Mouse (Mus musculus) right cerebral cortex, postnatal 36 days (tissue): Measurements from ENCODE around the gene Olfr220.
A peak's percentile ranks its signal among the peaks of the same experiment; 100 is the strongest.

Source experiments
- DNase-seq, 2 experiments: peaks; one replicate each; pipeline ENCODE4 v3.0.0; 2022; ENCODE audit warnings: low spot score in 2 of 2, mixed read lengths in 1 of 2

Gene Olfr220

DNA sequence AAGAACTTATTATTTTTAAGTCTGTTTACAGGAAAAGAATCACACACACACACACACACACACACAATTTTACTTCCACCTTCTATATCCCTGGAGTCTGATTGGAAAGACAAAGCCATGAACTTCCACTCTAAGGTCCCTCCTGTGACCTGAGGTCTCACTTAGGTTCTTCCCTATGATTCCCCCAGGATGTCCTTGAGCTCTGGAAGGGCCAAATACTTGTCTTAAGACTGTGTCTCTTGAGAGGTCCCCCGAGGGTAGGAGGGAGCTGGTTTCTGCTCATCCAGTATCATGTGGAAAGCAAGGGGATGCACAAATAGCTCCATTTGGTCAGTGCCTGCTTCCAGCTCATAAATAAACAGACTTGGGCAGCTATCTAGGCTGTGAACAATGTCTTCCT is at the start of gene Olfr220:
Olfr220 (plus strand) TSS at position 301 of the 400 bp plus-strand sequence.
- no peak for DNase-seq

DNA sequence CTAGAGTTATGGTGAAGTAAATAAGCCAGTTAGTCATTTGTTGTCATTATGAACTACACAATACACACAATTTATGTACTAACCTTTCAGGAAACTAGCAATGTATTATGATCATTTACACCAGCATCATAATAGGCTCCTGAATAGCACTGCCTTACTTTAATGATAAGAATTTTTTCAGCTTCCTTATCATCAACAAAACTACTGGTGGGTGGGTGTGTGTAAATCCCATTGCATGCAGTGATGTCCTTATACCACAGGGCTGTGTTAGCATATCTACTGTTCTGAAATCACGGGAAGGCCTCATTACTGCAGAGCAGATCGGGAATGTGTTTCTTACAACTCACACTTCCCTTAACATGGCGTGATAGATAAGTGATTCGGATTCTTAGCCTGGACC is 18.9 kb upstream of the Olfr220 start:
- DNase-seq = no peak

DNA sequence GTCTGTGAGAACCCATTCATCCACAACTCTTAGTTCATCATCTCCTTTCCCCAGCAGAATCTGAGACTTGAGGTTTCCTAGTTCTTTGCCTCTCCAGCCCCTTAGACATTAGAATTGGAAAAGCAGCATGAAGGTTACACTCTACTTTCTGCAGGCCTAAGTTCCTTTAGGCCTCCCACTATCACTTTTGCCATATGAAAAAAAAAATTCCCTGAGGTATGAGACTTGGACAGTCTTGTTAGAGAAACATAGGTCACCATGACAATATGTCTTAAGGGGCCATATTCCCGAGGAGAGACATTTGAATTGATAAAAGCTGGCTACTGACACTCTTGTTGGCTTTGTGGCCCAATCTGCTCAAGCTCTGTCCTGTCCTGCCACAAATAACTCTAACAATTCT is 18.1 kb upstream of the Olfr220 start, which contains the start of gene Olfr414:
Olfr414 (plus strand) TSS at position 301 of the 400 bp plus-strand sequence.
- no peak for DNase-seq

DNA sequence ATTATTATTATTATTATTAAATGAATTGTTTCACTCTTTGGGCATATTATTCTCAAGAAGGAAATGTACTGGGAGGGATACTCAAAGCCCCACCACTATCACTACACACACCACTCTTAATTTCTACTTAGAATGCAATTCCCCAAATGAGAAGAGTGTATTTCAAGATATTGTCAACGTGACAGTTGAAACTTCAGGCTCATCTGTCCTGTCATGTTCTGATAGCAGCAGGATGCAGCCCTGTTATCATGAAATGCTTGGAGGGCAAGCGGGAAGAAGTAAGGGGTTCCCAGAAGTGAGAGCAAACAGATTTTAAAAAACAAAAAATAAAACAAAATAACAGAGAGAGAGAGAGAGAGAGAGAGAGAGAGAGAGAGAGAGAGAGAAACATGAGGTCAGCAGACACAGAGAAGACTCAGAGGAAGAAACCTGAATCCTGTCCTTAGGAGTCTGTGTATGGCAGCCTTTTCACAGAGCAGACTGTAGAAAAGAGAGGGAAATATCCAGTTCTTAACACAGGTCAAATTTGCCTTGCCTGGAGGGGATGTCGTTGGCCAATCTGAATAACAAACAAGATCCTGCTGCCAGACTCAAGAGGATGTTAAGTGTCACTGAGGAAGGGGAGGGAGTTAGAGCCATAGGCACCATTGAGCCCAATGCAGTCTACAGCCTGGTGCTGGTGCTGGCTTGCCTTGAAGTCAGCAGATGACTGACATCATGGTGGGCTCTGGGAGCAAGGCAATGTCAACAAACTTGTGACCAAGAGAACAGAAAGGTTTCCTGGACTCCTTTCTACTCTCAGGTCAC is 15.5 kb upstream of the Olfr220 start:
- DNase-seq = no peak

DNA sequence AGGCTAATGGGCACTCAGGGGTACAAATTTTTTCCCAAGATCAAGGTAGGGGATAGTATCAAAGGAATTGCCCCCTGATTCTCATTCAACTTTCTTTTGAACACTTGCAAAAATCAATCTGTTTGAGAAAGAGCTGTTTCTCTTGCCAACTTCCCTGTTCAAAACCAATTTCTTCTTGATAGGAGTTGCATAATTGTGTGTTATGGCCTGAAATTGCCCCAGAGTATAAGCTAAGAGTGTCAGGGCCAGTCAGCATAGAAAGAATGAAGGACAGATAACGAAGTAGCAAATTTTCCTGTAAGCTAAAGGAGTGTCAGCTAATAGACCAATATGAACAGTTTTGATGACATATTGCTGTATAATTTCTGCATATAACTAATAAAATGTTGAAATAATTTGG is 14.5 kb upstream of the Olfr220 start:
- no peak for DNase-seq

DNA sequence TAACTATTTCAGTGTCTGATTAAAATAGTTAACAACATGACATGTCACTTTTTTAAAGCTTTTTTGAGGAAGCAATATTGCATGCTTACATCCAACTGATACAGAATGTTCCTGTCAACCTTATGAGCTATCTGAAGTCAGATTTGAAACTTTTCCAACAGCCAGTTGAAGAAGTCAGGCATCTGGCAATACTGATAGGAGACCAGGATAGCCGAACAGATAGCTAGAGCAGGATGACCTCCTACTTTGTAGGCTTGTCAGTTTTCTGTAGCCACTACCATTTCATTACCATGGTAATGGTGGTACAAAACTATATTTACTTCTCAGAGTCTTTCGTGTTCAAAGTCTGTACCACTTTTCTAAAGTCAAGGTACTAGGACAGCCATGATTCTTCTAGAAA is 13.5 kb upstream of the Olfr220 start:
- DNase-seq = no peak

DNA sequence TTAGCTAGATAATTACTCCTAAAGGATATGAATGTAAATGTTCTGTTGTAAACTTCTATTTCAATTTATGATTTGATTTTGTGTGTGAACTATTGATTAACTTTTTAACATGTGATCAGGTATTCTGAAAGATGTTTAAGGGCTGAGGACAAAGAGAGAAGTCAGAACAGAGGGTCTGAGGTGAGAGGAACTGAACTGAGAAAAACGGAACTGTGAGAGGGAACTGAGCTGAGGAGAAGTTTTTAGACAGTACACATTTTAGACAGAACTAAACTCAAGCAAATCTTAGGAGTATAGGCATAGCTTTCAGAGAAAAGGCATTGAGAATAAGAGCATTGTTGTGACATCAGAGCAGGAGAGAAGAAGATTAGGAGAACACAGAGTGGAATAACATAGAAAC is 7.8 kb upstream of the Olfr220 start:
- DNase-seq = no peak

DNA sequence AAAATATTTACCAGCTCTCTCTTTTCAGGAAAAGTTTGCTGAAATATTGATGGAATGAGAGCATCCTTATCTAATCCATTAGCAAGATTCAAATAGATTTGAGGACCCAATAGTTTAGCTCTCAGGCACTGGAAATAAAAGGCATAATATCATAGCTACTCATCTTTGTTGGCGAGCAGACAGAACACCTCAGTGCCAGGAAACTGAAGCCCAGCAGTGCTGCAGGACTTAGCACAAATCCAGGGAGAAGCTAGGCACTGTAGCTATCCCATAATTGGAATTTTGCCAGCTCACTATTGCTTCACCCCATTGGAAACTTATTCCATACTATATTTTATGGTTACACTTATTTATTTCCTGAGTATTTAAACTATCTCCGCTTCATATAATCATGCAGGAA is 13.2 kb downstream of the Olfr220 start:
- DNase-seq = no peak

DNA sequence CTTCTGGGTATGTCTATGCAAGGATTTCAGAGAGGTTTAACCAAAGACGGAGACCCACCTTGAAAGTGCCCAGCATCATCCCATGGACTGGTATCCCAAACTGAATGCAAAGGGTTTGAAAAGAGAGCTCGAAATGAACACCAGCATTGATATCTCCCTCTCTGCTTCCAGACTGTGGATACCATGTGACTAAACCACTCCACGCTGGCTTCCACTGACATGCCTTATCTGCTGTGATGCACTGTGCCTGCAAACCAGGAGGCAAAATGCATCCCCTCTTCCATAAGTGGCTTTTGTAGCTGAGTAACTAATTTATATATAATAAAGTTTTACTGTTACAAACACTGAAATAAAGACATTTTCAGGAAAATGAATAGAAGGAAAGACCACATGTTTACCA is 23.5 kb downstream of the Olfr220 start:
- no peak for DNase-seq

DNA sequence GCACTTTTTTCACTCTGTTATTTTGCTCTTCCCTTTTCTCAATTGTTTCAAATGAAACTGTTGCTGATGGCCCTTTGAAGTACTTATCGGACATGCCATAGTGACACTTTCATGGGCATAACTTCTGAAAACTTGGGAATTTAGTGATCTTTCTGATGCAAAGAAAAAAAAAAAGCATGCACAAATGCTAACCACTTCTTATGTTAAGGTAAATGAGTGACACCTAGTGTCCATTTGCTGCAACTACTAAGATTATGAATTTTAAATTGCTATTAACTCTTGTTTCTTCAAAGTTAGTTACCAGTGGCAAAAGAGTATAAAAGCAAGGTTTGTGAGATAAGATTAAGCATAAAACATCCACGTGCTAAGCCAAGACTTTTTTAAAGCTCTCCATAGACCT is 24.4 kb downstream of the Olfr220 start:
- DNase-seq = no peak

DNA sequence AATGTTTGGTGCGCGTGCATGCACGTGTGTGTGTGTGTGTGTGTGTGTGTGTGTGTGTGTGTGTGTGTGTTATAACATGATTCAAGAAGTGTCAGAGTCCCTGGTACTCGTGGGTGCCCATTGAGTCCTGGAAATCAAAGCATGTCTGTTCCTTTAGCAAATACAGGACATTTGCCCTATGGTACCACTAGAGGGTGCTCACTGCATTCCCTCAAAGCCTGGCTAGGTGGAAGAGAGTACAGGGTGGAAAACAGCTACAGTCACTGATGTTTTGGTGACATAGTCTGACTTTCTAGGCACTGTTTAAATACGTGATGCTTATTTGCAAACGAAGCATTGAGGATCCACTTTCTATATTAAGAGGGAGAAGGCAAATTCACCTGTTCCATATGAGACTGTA is 27.9 kb downstream of the Olfr220 start:
- DNase-seq = peak; percentile 18 to 22

DNA sequence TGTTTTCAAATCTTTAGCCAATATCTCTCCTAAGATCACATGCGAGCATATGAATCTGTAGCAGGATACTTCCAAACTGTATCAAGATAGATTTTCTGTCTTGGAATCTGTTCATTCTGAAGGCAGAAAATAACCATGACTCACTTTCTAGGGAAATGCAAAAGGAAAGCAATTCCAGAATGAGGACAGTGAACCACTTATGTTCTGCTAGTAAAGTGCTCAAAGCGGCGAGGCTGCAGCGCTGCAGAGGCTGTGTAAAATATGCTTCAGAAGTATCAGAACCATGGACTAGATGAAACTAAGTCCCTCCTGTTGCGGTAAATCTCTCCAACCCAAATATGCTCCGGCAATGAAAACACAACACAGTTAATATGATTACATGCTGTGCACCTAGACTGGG is 40.7 kb downstream of the Olfr220 start:
- peak; percentile 9 to 51 for DNase-seq

DNA sequence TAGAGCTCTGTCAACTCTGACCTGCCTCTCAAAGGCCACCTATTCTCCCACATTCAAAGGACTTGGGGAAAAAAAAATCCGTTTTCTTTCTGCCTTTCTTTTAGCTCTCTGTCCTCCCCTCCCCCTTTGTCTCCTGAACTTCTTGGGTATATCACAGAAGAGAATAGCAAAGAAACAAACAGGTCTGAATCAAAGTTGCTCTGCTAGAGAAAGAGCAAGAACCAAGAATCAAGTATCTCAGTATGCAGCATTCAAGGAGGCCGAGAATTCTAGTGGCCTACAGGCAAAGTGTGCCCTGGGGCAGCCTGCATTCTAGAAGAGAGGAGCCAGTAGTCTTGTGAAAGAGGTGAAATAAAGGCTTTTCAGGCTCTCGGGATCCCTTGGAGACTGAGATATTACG is 58.2 kb downstream of the Olfr220 start:
- DNase-seq = no peak
